Comparison of ENCODE assay signal across 9 mouse cellular contexts in genomic region chr8:110002953-110003352, GRCm38 (mm10). TPM values are rescaled to one million over a fixed set of nuclear protein-coding genes. Genes with fewer than 3 reads are reported as not detected.
A peak's percentile ranks its signal among the peaks of the same experiment; 100 is the strongest.
DNase-seq lines count a peak whose midpoint lies in the region; TF ChIP-seq lines count a peak whose summit lies in the region.
"Had no signal": no experiment of that assay in that cellular context is flagged by ENCODE, and none has a peak within 500 bp of the region (broad histone marks: within the 10 kb centered on the region; RNA-seq: fewer than 3 reads in every experiment).

No protein-coding gene starts in this region.

- H3K36me3 ChIP-seq in MEL (ENCODE audit: control insufficient read depth in 1 of 2, insufficient read depth in 2 of 2, low read length in 2 of 2): no peaks in the 10 kb centered on the region

- TF ChIP-seq POLR2A in MEL (IDR thresholded peaks at IDR 0.05; ENCODE audit: control insufficient read depth in 1 of 2, insufficient read depth in 1 of 2, low read depth in 1 of 2, low read length in 2 of 2, poor library complexity in 1 of 2): no peak

- no peaks in the 10 kb centered on the region for H3K9me3 ChIP-seq in MEL (replicated peaks; ENCODE audit: insufficient read depth, low read length)

- TF ChIP-seq RAD21 in MEL (IDR thresholded peaks at IDR 0.05; ENCODE audit: low read depth, low read length): peak; percentile 75

- H3K4me3 ChIP-seq in MEL (ENCODE audit: control insufficient read depth in 1 of 2, insufficient read depth in 1 of 2, low read depth in 2 of 2, low read length in 2 of 2): no peak overlapping the region

- no peak overlapping the region for H3K27ac ChIP-seq in MEL (ENCODE audit: control insufficient read depth, low read depth, low read length)
- H3K27ac ChIP-seq: macrophage had no signal

- no peak overlapping the region for H3K9ac ChIP-seq in MEL (ENCODE audit: control insufficient read depth, low read depth, low read length, poor library complexity, severe bottlenecking)

- H3K27me3 ChIP-seq in MEL (ENCODE audit: control insufficient read depth in 1 of 2, insufficient read depth in 2 of 2, low read length in 2 of 2): no peaks in the 10 kb centered on the region; a peak in 1 of 4 replicates

- peak; percentile 35 for DNase-seq in left cerebral cortex, postnatal 4 days
- DNase-seq in left cerebral cortex, postnatal 14 days (ENCODE audit: low spot score in 2 of 2): no peak
- peak; percentile 52 for DNase-seq in MEL (ENCODE audit: low read depth, low spot score)
- DNase-seq in c-Kit-positive CD71-positive TER-119-positive erythroid progenitor cells, embryonic 14.5 days (ENCODE audit: low spot score): peak; percentile 35
- peak; percentile 36 for DNase-seq in mesoderm, embryonic 11.5 days (ENCODE audit: low read depth, low spot score)
- no peak for DNase-seq in layer of hippocampus, postnatal 10 days (ENCODE audit: low spot score in 2 of 2)
- DNase-seq in left cerebral cortex, adult 8-10 months (ENCODE audit: low spot score in 2 of 2): no peak
- DNase-seq in heart, postnatal 25 days (ENCODE audit: low spot score): no peak

- peak; percentile 65 to 89 (median 74) for TF ChIP-seq CTCF in MEL (IDR thresholded peaks at IDR 0.05 in 2 of 3, conservative IDR thresholded peaks at IDR 0.05 in 1 of 3; ENCODE audit: control insufficient read depth in 1 of 3, insufficient read depth in 1 of 3, low read depth in 2 of 3, low read length in 3 of 3, poor library complexity in 1 of 3, severe bottlenecking in 1 of 3)

- H3K79me2 ChIP-seq in MEL (ENCODE audit: control insufficient read depth, insufficient read depth, low read length, poor library complexity): no peaks in the 10 kb centered on the region

- intact Hi-C loops in left cerebral cortex, postnatal 4 days (cut with DNase I): no loop called here
- intact Hi-C loops in left cerebral cortex, postnatal 14 days (cut with DNase I): no loop called here
- intact Hi-C loops in heart, postnatal 25 days (cut with DNase I): no loop called here

- TF ChIP-seq EP300 in MEL (IDR thresholded peaks at IDR 0.05; ENCODE audit: low read depth in 1 of 2, low read length in 2 of 2): no peak

- H3K4me1 ChIP-seq in MEL (ENCODE audit: control insufficient read depth in 1 of 2, insufficient read depth in 2 of 2, low read length in 2 of 2): no peaks in the 10 kb centered on the region

TF ChIP-seq in MEL, 35 proteins besides CTCF, POLR2A, EP300 and RAD21:
- TF ChIP-seq CHD1 (IDR thresholded peaks at IDR 0.05; ENCODE audit: low read depth, low read length) (no peak), ZNF384 (IDR thresholded peaks at IDR 0.05; ENCODE audit: low read depth, low read length) (no peak), MYB (IDR thresholded peaks at IDR 0.05; ENCODE audit: low read depth, low read length) (no peak), ZKSCAN1 (IDR thresholded peaks at IDR 0.05; ENCODE audit: low read depth, low read length) (no peak), JUND (IDR thresholded peaks at IDR 0.05; ENCODE audit: low read depth, low read length) (no peak), ZC3H11A (IDR thresholded peaks at IDR 0.05; ENCODE audit: low read depth, low read length) (peak; percentile 57), SMC3 (IDR thresholded peaks at IDR 0.05; ENCODE audit: low read depth, low read length) (peak; percentile 73), TBP (IDR thresholded peaks at IDR 0.05; ENCODE audit: low read depth, low read length) (no peak), BHLHE40 (IDR thresholded peaks at IDR 0.05; ENCODE audit: borderline replicate concordance, low read depth, low read length) (0 out of 2 replicates have a peak, but pooled peaks have one; percentile 15)
TF ChIP-seq in MEL: peak in this region for 3.

RNA-seq across cellular contexts. Expression of gene Tat, which starts 12.7 kb away (rescaled TPM):
- total RNA-seq in left cerebral cortex, postnatal 4 days (2021): not detected
- not detected for total RNA-seq in left cerebral cortex, postnatal 14 days (2021)
- not detected in 2 replicates for total RNA-seq in MEL (2012; rRNA removed)
- polyA plus RNA-seq in MEL (2012; ENCODE audit: insufficient read depth in 1 of 2, insufficient read length in 2 of 2, low read depth in 1 of 2, low replicate concordance in 2 of 2, missing spikeins in 1 of 2): not detected
- total RNA-seq in layer of hippocampus, postnatal 10 days (2021): not detected
- total RNA-seq in left cerebral cortex, adult 8-10 months (2022): not detected
- under 1 TPM; 0.78 to 0.83 TPM for total RNA-seq in heart, postnatal 25 days (2021)
- polyA plus RNA-seq: macrophage had no signal

RNA-seq across cellular contexts. Expression of gene Chst4, which starts 36.6 kb away (rescaled TPM):
- not detected for total RNA-seq in left cerebral cortex, postnatal 4 days (2021)
- total RNA-seq in left cerebral cortex, postnatal 14 days (2021): not detected
- not detected in 2 replicates for total RNA-seq in MEL (2012; rRNA removed)
- polyA plus RNA-seq in MEL (2012; ENCODE audit: insufficient read depth in 1 of 2, insufficient read length in 2 of 2, low read depth in 1 of 2, low replicate concordance in 2 of 2, missing spikeins in 1 of 2): not detected
- not detected for total RNA-seq in layer of hippocampus, postnatal 10 days (2021)
- total RNA-seq in left cerebral cortex, adult 8-10 months (2022): under 1 TPM in 1 of 4 experiments, not detected in 3; 0.25 TPM
- 1 to 10 TPM; 3.6 to 5.8 TPM for total RNA-seq in heart, postnatal 25 days (2021)
- polyA plus RNA-seq: macrophage had no signal

RNA-seq across cellular contexts. Expression of gene Marveld3, which starts 41.0 kb away (rescaled TPM):
- total RNA-seq in left cerebral cortex, postnatal 4 days (2021): under 1 TPM; 0.18 to 0.24 TPM
- under 1 TPM in 1 of 2 experiments, not detected in 1; 0.17 TPM for total RNA-seq in left cerebral cortex, postnatal 14 days (2021)
- not detected in 2 replicates for total RNA-seq in MEL (2012; rRNA removed)
- not detected for polyA plus RNA-seq in MEL (2012; ENCODE audit: insufficient read depth in 1 of 2, insufficient read length in 2 of 2, low read depth in 1 of 2, low replicate concordance in 2 of 2, missing spikeins in 1 of 2)
- total RNA-seq in layer of hippocampus, postnatal 10 days (2021): not detected
- under 1 TPM; 0.49 to 0.78 (median 0.68) TPM for total RNA-seq in left cerebral cortex, adult 8-10 months (2022)
- total RNA-seq in heart, postnatal 25 days (2021): under 1 TPM in 1 of 2 experiments, not detected in 1; 0.20 TPM
- polyA plus RNA-seq: macrophage had no signal

Comparison
In these comparisons a context has a peak if more than half of its experiments do, and no peak if none do; other contexts are left out.
1. DNase-seq: peak in left cerebral cortex, postnatal 4 days (single experiment), MEL (single experiment), c-Kit-positive CD71-positive TER-119-positive erythroid progenitor cells, embryonic 14.5 days (single experiment) and mesoderm, embryonic 11.5 days (single experiment); none in left cerebral cortex, postnatal 14 days (0 of 2), layer of hippocampus, postnatal 10 days (0 of 2), left cerebral cortex, adult 8-10 months (0 of 2) and heart, postnatal 25 days (single experiment).